Mouse (Mus musculus): ENCODE data around the gene Kdm6b. TPM values are rescaled to one million over a fixed set of nuclear protein-coding genes. Genes with fewer than 3 reads are reported as not detected.

Kdm6b gene
- polyA plus RNA-seq, 1 experiment from 2014 or later = 51.6 TPM

GRCm38 (mm10) chr11:69366157-69366854 lies 47.2 kb downstream of the Kdm6b start:
- peaks cover 41% of the 10 kb centered on the region for H3K4me1 ChIP-seq
- peak overlapping the region; percentile 99 for H3K4me3 ChIP-seq
- ATAC-seq (ENCODE audit: low FRiP score) = peak; percentile 85
- WGBS = 2% methylated on average over 26 of the region's 26 CpGs
- peak overlapping the region; percentile 100 for H3K9ac ChIP-seq
- no peaks in the 10 kb centered on the region for H3K27me3 ChIP-seq
- H3K36me3 ChIP-seq = peaks cover 23% of the 10 kb centered on the region
- H3K27ac ChIP-seq = peak overlapping the region; percentile 100
- no peaks in the 10 kb centered on the region for H3K9me3 ChIP-seq (replicated peaks)
- peak overlapping the region; percentile 63 for H3K4me2 ChIP-seq (replicated peaks)

- 33% methylated on average over 6 of the region's 6 CpGs for WGBS
- Histone ChIP-seq H3K36me3 (peaks cover 29% of the 10 kb centered on the region), H3K9me3 (replicated peaks) (no peaks in the 10 kb centered on the region), H3K4me3 (peak overlapping the region; percentile 99), H3K4me1 (peaks cover 35% of the 10 kb centered on the region), H3K27me3 (no peaks in the 10 kb centered on the region), H3K27ac (peak overlapping the region; percentile 100), H3K9ac (peak overlapping the region; percentile 74), H3K4me2 (replicated peaks) (peak overlapping the region; percentile 63)
- ATAC-seq (ENCODE audit: low FRiP score) = peak; percentile 14; the same call in 1 of the 2 replicates
Observed at GRCm38 (mm10) chr11:69365722-69366121, 47.8 kb downstream of the Kdm6b start.

GRCm38 (mm10) chr11:69364910-69365309 lies 48.6 kb downstream of the Kdm6b start:
- peak; percentile 20; the same call in 1 of the 2 replicates for ATAC-seq (ENCODE audit: low FRiP score)

GRCm38 (mm10) chr11:69364376-69364775 lies 49.1 kb downstream of the Kdm6b start:
- 56% methylated on average over 8 of the region's 8 CpGs for WGBS
- peaks cover 32% of the 10 kb centered on the region for H3K4me1 ChIP-seq
- 0 out of 2 replicates have a peak overlapping the region, but pooled peaks have one; percentile 7 for H3K4me3 ChIP-seq
- peaks cover 43% of the 10 kb centered on the region for H3K36me3 ChIP-seq
- ATAC-seq (ENCODE audit: low FRiP score) = no peak
- no peaks in the 10 kb centered on the region for H3K9me3 ChIP-seq (replicated peaks)
- peak overlapping the region; percentile 100; the same call in 1 of the 2 replicates for H3K27ac ChIP-seq
- no peaks in the 10 kb centered on the region for H3K27me3 ChIP-seq
- 0 out of 2 replicates have a peak overlapping the region, but pooled peaks have one; percentile 59 for H3K9ac ChIP-seq
- H3K4me2 ChIP-seq (replicated peaks) = peak overlapping the region; percentile 63

More at GRCm38 (mm10) chr11:69364910-69365309, 48.6 kb downstream of the Kdm6b start:
- Histone ChIP-seq H3K4me1 (peaks cover 32% of the 10 kb centered on the region), H3K36me3 (peaks cover 37% of the 10 kb centered on the region), H3K4me2 (replicated peaks) (peak overlapping the region; percentile 63), H3K9ac (peak overlapping the region; percentile 59), H3K27ac (peak overlapping the region; percentile 100), H3K9me3 (replicated peaks) (no peaks in the 10 kb centered on the region), H3K27me3 (no peaks in the 10 kb centered on the region), H3K4me3 (peak overlapping the region; percentile 7; the same call in 1 of the 2 replicates)
- 2% methylated on average over 6 of the region's 6 CpGs for WGBS

- Histone ChIP-seq H3K4me3 (no peak overlapping the region), H3K27me3 (no peaks in the 10 kb centered on the region), H3K4me1 (peaks cover 25% of the 10 kb centered on the region), H3K4me2 (replicated peaks) (no peak overlapping the region), H3K9me3 (replicated peaks) (no peaks in the 10 kb centered on the region), H3K27ac (no peak overlapping the region), H3K36me3 (peaks cover 61% of the 10 kb centered on the region), H3K9ac (no peak overlapping the region)
- WGBS = 86% methylated on average over 2 of the region's 2 CpGs
- ATAC-seq (ENCODE audit: low FRiP score) = no peak
Observed at GRCm38 (mm10) chr11:69362479-69362878, 51.0 kb downstream of the Kdm6b start.

- H3K27me3 ChIP-seq = no peaks in the 10 kb centered on the region
- H3K27ac ChIP-seq = no peak overlapping the region
- ATAC-seq (ENCODE audit: low FRiP score) = no peak
- H3K36me3 ChIP-seq = peaks cover 66% of the 10 kb centered on the region
- no peaks in the 10 kb centered on the region for H3K9me3 ChIP-seq (replicated peaks)
- no peak overlapping the region for H3K4me3 ChIP-seq
- H3K9ac ChIP-seq = no peak overlapping the region
- peaks cover 25% of the 10 kb centered on the region for H3K4me1 ChIP-seq
- whole genome bisulfite sequencing = 66% methylated on average over 7 of the region's 7 CpGs
- no peak overlapping the region for H3K4me2 ChIP-seq (replicated peaks)
Observed at GRCm38 (mm10) chr11:69362021-69362420, 51.5 kb downstream of the Kdm6b start.

- H3K36me3 ChIP-seq = peaks cover 96% of the 10 kb centered on the region
- no peak overlapping the region for H3K27ac ChIP-seq
- H3K4me2 ChIP-seq (replicated peaks) = no peak overlapping the region
- H3K4me3 ChIP-seq = no peak overlapping the region
- no peaks in the 10 kb centered on the region for H3K9me3 ChIP-seq (replicated peaks)
- no peak for ATAC-seq (ENCODE audit: low FRiP score)
- H3K27me3 ChIP-seq = no peaks in the 10 kb centered on the region
- H3K9ac ChIP-seq = no peak overlapping the region
- H3K4me1 ChIP-seq = 0 out of 2 replicates have a peak, but pooled peaks cover 2% of the 10 kb centered on the region
- 91% methylated on average over 12 of the region's 12 CpGs for WGBS
Observed at GRCm38 (mm10) chr11:69357690-69358089, 55.8 kb downstream of the Kdm6b start.

GRCm38 (mm10) chr11:69356544-69356943 lies 56.9 kb downstream of the Kdm6b start:
- no peak overlapping the region for H3K9ac ChIP-seq
- peaks cover 99% of the 10 kb centered on the region for H3K36me3 ChIP-seq
- no peaks in the 10 kb centered on the region for H3K27me3 ChIP-seq
- no peaks in the 10 kb centered on the region for H3K4me1 ChIP-seq
- no peak for ATAC-seq (ENCODE audit: low FRiP score)
- WGBS = 86% methylated on average over 5 of the region's 5 CpGs
- no peaks in the 10 kb centered on the region for H3K9me3 ChIP-seq (replicated peaks)
- no peak overlapping the region for H3K4me2 ChIP-seq (replicated peaks)
- no peak overlapping the region for H3K4me3 ChIP-seq
- H3K27ac ChIP-seq = no peak overlapping the region

Other genes starting within 250 kb of the Kdm6b start
- gene Alox8, start 215.8 kb downstream of the Kdm6b start, polyA plus RNA-seq (2016; fragmentation: Nextera tagmentation; extraction: Ambion mirVana) = 0.06 and 0.07 TPM in 2 replicates
- gene Gucy2e, start 176.6 kb downstream of the Kdm6b start, polyA plus RNA-seq (2016; fragmentation: Nextera tagmentation; extraction: Ambion mirVana) = 0.04 and 0.13 TPM in 2 replicates
- gene Cntrob, start 89.9 kb downstream of the Kdm6b start, polyA plus RNA-seq (2016; fragmentation: Nextera tagmentation; extraction: Ambion mirVana) = 30.2 and 37.0 TPM in 2 replicates
- gene Trappc1, start 89.7 kb downstream of the Kdm6b start, polyA plus RNA-seq (2016; fragmentation: Nextera tagmentation; extraction: Ambion mirVana) = 165 and 191 TPM in 2 replicates
- 5.0 and 5.4 TPM in 2 replicates for gene Kcnab3, start 87.4 kb downstream of the Kdm6b start, polyA plus RNA-seq (2016; fragmentation: Nextera tagmentation; extraction: Ambion mirVana)
- gene Rnf227, start 73.2 kb downstream of the Kdm6b start, polyA plus RNA-seq (2016; fragmentation: Nextera tagmentation; extraction: Ambion mirVana) = 49.0 and 54.6 TPM in 2 replicates
- 93.4 and 97.6 TPM in 2 replicates for gene Chd3, start 44.3 kb downstream of the Kdm6b start, polyA plus RNA-seq (2016; fragmentation: Nextera tagmentation; extraction: Ambion mirVana)
- 94.0 and 103 TPM in 2 replicates for gene Naa38, start 18.2 kb downstream of the Kdm6b start, polyA plus RNA-seq (2016; fragmentation: Nextera tagmentation; extraction: Ambion mirVana)
- gene Cyb5d1, start 18.0 kb downstream of the Kdm6b start, polyA plus RNA-seq (2016; fragmentation: Nextera tagmentation; extraction: Ambion mirVana) = 48.0 and 50.5 TPM in 2 replicates
- 13.2 and 14.8 TPM in 2 replicates for gene Tmem88, start 15.4 kb downstream of the Kdm6b start, polyA plus RNA-seq (2016; fragmentation: Nextera tagmentation; extraction: Ambion mirVana)
- gene Dnah2, start 135.4 kb upstream of the Kdm6b start, polyA plus RNA-seq (2016; fragmentation: Nextera tagmentation; extraction: Ambion mirVana) = 1.4 and 2.5 TPM in 2 replicates
- 95.7 and 106 TPM in 2 replicates for gene Efnb3, start 146.5 kb upstream of the Kdm6b start, polyA plus RNA-seq (2016; fragmentation: Nextera tagmentation; extraction: Ambion mirVana)
- 29.7 and 29.9 TPM in 2 replicates for gene Wrap53, start 166.6 kb upstream of the Kdm6b start, polyA plus RNA-seq (2016; fragmentation: Nextera tagmentation; extraction: Ambion mirVana)
- 105 and 109 TPM in 2 replicates for gene Trp53, start 166.7 kb upstream of the Kdm6b start, polyA plus RNA-seq (2016; fragmentation: Nextera tagmentation; extraction: Ambion mirVana)
- gene Atp1b2, start 192.3 kb upstream of the Kdm6b start, polyA plus RNA-seq (2016; fragmentation: Nextera tagmentation; extraction: Ambion mirVana) = 12.1 and 18.5 TPM in 2 replicates
- not detected in 2 replicates for gene Shbg, start 204.2 kb upstream of the Kdm6b start, polyA plus RNA-seq (2016; fragmentation: Nextera tagmentation; extraction: Ambion mirVana)
- gene Sat2, start 208.3 kb upstream of the Kdm6b start, polyA plus RNA-seq (2016; fragmentation: Nextera tagmentation; extraction: Ambion mirVana) = 24.4 and 26.6 TPM in 2 replicates
- gene Fxr2, start 219.3 kb upstream of the Kdm6b start, polyA plus RNA-seq (2016; fragmentation: Nextera tagmentation; extraction: Ambion mirVana) = 62.7 and 62.8 TPM in 2 replicates
- gene Sox15, start 241.6 kb upstream of the Kdm6b start, polyA plus RNA-seq (2016; fragmentation: Nextera tagmentation; extraction: Ambion mirVana) = 0.26 TPM in 1 of 2 replicates, not detected in the other
- gene Mpdu1, start 249.0 kb upstream of the Kdm6b start, polyA plus RNA-seq (2016; fragmentation: Nextera tagmentation; extraction: Ambion mirVana) = 68.0 and 69.1 TPM in 2 replicates

Measured in hindbrain, embryonic 12.5 days (tissue).